In the genomic region with DNA sequence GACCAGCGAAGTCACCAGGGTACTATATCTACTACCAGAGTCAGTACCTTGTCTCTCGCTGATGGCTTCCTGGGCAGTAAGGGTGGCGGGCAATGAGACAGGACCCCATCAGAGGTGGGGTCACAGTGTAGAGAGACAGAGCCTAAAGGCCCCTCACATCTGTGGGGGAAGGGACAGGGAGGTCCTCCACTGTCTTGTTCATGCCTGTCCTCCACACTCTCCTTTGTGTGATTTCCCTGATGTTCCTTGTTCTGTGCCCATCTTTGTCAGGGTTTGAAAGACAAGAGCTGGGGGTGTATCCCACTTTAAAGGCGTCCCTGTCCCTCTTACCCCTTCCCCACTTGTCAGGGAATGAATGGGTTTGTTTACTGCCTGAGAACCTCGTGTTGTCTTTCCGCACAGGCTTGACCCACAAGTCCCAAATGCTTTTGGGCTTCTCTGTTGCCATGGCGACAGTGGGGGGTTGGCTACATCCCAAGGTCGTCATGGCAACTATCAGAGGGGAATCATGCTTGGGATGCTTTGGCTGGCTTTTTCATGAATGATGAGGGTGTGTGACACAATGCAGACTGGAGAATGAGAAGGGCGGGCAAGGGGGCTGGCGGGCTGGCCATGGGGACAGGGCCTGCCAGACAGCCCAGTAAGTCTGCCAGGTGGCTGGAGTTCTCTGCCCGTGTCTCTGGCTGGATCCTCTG, we compare ENCODE assay signal across 8 mouse cellular contexts. TPM values are rescaled to one million over a fixed set of nuclear protein-coding genes. Genes with fewer than 3 reads are reported as not detected.
DNase-seq lines count a peak whose midpoint lies in the region; ATAC-seq lines count a peak whose summit lies in the region.

No protein-coding gene starts in this region.

- peaks cover 13% of the 10 kb centered on the region for H3K36me3 ChIP-seq in forebrain, embryonic 15.5 days
- peaks cover 85% of the 10 kb centered on the region for H3K36me3 ChIP-seq in liver, embryonic 15.5 days (replicated peaks)

- intact Hi-C loops in heart, postnatal 10 days (cut with DNase I) = no loop called here

- H3K4me3 ChIP-seq in forebrain, embryonic 15.5 days = peak overlapping the region; percentile 34
- H3K4me3 ChIP-seq in liver, embryonic 15.5 days (replicated peaks) = no peak overlapping the region

- DNase-seq in spleen, postnatal 4 days (ENCODE audit: low spot score in 2 of 2) = peak; percentile 50 to 65
- no peak for DNase-seq in spleen, adult 12 weeks (ENCODE audit: low spot score)
- peak; percentile 95 to 96 for DNase-seq in heart, postnatal 10 days
- DNase-seq in layer of hippocampus, adult 11-12 months (ENCODE audit: low spot score) = peak; percentile 84
- peak; percentile 84 for DNase-seq in ovary, adult 18-20 months (ENCODE audit: low spot score)

- peak overlapping the region; percentile 42 for H3K9ac ChIP-seq in forebrain, embryonic 15.5 days (replicated peaks)
- H3K9ac ChIP-seq in liver, embryonic 15.5 days = no peak overlapping the region

- no peaks in the 10 kb centered on the region for H3K9me3 ChIP-seq in forebrain, embryonic 15.5 days
- H3K9me3 ChIP-seq in liver, embryonic 15.5 days (replicated peaks) = no peaks in the 10 kb centered on the region

- peak overlapping the region; percentile 54 for H3K4me2 ChIP-seq in forebrain, embryonic 15.5 days (replicated peaks)
- peak overlapping the region; percentile 76; the same call in 1 of the 2 replicates for H3K4me2 ChIP-seq in liver, embryonic 15.5 days

- no peaks in the 10 kb centered on the region for H3K27me3 ChIP-seq in forebrain, embryonic 15.5 days
- H3K27me3 ChIP-seq in liver, embryonic 15.5 days = no peaks in the 10 kb centered on the region

- H3K4me1 ChIP-seq in forebrain, embryonic 15.5 days = peaks cover 49% of the 10 kb centered on the region
- peaks cover 90% of the 10 kb centered on the region for H3K4me1 ChIP-seq in liver, embryonic 15.5 days (replicated peaks)

- WGBS in forebrain, embryonic 15.5 days = 14% methylated on average over 11 of the region's 11 CpGs
- 68% methylated on average over 11 of the region's 11 CpGs for WGBS in liver, embryonic 15.5 days (ENCODE audit: insufficient replicate concordance)

- ATAC-seq in forebrain, embryonic 15.5 days (replicated peaks) = peak; percentile 89
- no peak for ATAC-seq in liver, embryonic 15.5 days (ENCODE audit: insufficient read depth)
- no peak for ATAC-seq in monocyte, adult 5-6 weeks (replicated peaks; ENCODE audit: insufficient number of reproducible peaks, low FRiP score, low TSS enrichment, poor library complexity, severe bottlenecking)

- H3K27ac ChIP-seq in forebrain, embryonic 15.5 days (replicated peaks) = peak overlapping the region; percentile 91
- peak overlapping the region; percentile 56 for H3K27ac ChIP-seq in liver, embryonic 15.5 days (replicated peaks)

RNA-seq across cellular contexts. Expression of gene Mafk, which starts 6.3 kb away (rescaled TPM):
- 18.7 and 20.6 TPM in 2 replicates for polyA plus RNA-seq in forebrain, embryonic 15.5 days (2015; fragmentation: Nextera tagmentation; extraction: Ambion mirVana)
- 10 to 100 TPM; 20.9 to 25.8 TPM for total RNA-seq in heart, postnatal 10 days (2021)
- 44.5 and 50.0 TPM in 2 replicates for polyA plus RNA-seq in liver, embryonic 15.5 days (2015; fragmentation: Nextera tagmentation; extraction: Ambion mirVana)
- 73.5 to 94.4 TPM (median 82.2 TPM) in 3 replicates for total RNA-seq in monocyte, adult 5-6 weeks (2017)

RNA-seq across cellular contexts. Expression of gene Tmem184a, which starts 22.1 kb away (rescaled TPM):
- polyA plus RNA-seq in forebrain, embryonic 15.5 days (2015; fragmentation: Nextera tagmentation; extraction: Ambion mirVana) = 0.06 and 0.08 TPM in 2 replicates
- total RNA-seq in heart, postnatal 10 days (2021) = under 1 TPM; 0.10 to 0.37 TPM
- 0.68 and 1.2 TPM in 2 replicates for polyA plus RNA-seq in liver, embryonic 15.5 days (2015; fragmentation: Nextera tagmentation; extraction: Ambion mirVana)
- 0.67 TPM in 1 of 3 replicates, not detected in the others for total RNA-seq in monocyte, adult 5-6 weeks (2017)

RNA-seq across cellular contexts. Expression of gene Ints1, which starts 22.1 kb away (rescaled TPM):
- 27.1 and 31.1 TPM in 2 replicates for polyA plus RNA-seq in forebrain, embryonic 15.5 days (2015; fragmentation: Nextera tagmentation; extraction: Ambion mirVana)
- 10 to 100 TPM; 43.5 to 43.6 TPM for total RNA-seq in heart, postnatal 10 days (2021)
- polyA plus RNA-seq in liver, embryonic 15.5 days (2015; fragmentation: Nextera tagmentation; extraction: Ambion mirVana) = 11.8 and 12.5 TPM in 2 replicates
- 28.1 to 36.6 TPM (median 32.7 TPM) in 3 replicates for total RNA-seq in monocyte, adult 5-6 weeks (2017)

RNA-seq across cellular contexts. Expression of gene Gm26938, which starts 28.6 kb away (rescaled TPM):
- not detected in 2 replicates for polyA plus RNA-seq in forebrain, embryonic 15.5 days (2015; fragmentation: Nextera tagmentation; extraction: Ambion mirVana)
- total RNA-seq in heart, postnatal 10 days (2021) = not detected
- polyA plus RNA-seq in liver, embryonic 15.5 days (2015; fragmentation: Nextera tagmentation; extraction: Ambion mirVana) = not detected in 2 replicates
- total RNA-seq in monocyte, adult 5-6 weeks (2017) = not detected in 3 replicates

RNA-seq across cellular contexts. Expression of gene Psmg3, which starts 29.1 kb away (rescaled TPM):
- polyA plus RNA-seq in forebrain, embryonic 15.5 days (2015; fragmentation: Nextera tagmentation; extraction: Ambion mirVana) = 84.5 and 89.6 TPM in 2 replicates
- 10 to 100 TPM; 11.9 to 13.5 TPM for total RNA-seq in heart, postnatal 10 days (2021)
- polyA plus RNA-seq in liver, embryonic 15.5 days (2015; fragmentation: Nextera tagmentation; extraction: Ambion mirVana) = 41.4 and 42.3 TPM in 2 replicates
- 3.5 to 12.3 TPM (median 7.6 TPM) in 3 replicates for total RNA-seq in monocyte, adult 5-6 weeks (2017)
